Mouse (Mus musculus) lung, embryonic 14.5 days (tissue): ENCODE results near the gene Mapk3. TPM values are rescaled to one million over a fixed set of nuclear protein-coding genes. Genes with fewer than 3 reads are reported as not detected.

Experiments
- ATAC-seq: fragments of 200-750 bp; cut with Nextera tagmentation; 2 replicates; pipeline ENCODE4 v1.8.0; 2017; ENCODE audit warnings: mild to moderate bottlenecking, moderate TSS enrichment, moderate library complexity; ENCODE audit not compliant: insufficient read depth
- DNase-seq: peaks from one replicate; pipeline ENCODE4 v3.0.0-alpha.2; 2015
- H3K27ac ChIP-seq: fragments of 300-500 bp; sonication (generic); 2 replicates; pipeline ENCODE4 v1.5.1; 2014; ENCODE audit warnings: low read depth, mild to moderate bottlenecking, moderate library complexity
- H3K27me3 ChIP-seq: fragments of 300-500 bp; sonication (generic); 2 replicates; pipeline ENCODE4 v1.6.1; 2014; ENCODE audit warnings: low read length, control low read depth; ENCODE audit not compliant: insufficient read depth
- H3K36me3 ChIP-seq: fragments of 300-500 bp; sonication (generic); 2 replicates; pipeline ENCODE4 v1.6.1; 2014; ENCODE audit warnings: control low read depth; ENCODE audit not compliant: insufficient read depth
- H3K4me1 ChIP-seq: fragments of 300-500 bp; sonication (generic); 2 replicates; pipeline ENCODE4 v1.6.1; 2014; ENCODE audit warnings: antibody characterized with exemption, control low read depth; ENCODE audit not compliant: insufficient read depth
- H3K4me2 ChIP-seq: fragments of 300-500 bp; sonication (generic); 2 replicates; pipeline ENCODE4 v1.6.1; 2014; ENCODE audit warnings: mild to moderate bottlenecking
- H3K4me3 ChIP-seq: fragments of 300-500 bp; sonication (generic); 2 replicates; pipeline ENCODE4 v1.5.1; 2014; ENCODE audit warnings: low read depth, low read length
- H3K9ac ChIP-seq: fragments of 300-500 bp; sonication (generic); 2 replicates; pipeline ENCODE4 v1.6.1; 2014
- H3K9me3 ChIP-seq: fragments of 300-500 bp; sonication (generic); 2 replicates; pipeline ENCODE4 v1.6.1; 2016; ENCODE audit warnings: low read depth, low read length, control low read depth
- CTCF ChIP-seq: IDR thresholded peaks from 2 replicates; pipeline ENCODE4 v1.5.1; 2016; ENCODE audit warnings: antibody characterized with exemption, low read depth
- WGBS: fragments of 180-500 bp; shearing (Covaris S2); extraction: QIAGEN DNeasy Blood & Tissue Kit; methylation state at CpG from one replicate; pipeline ENCODE4 v1.1.7; 2014; 5-methylcytosine and 5-hydroxymethylcytosine counted together
- polyA plus RNA-seq: library from polyadenylated mRNA; unstranded; fragments of >200 nt; fragmentation: Nextera tagmentation; extraction: Ambion mirVana; gene quantifications from 2 replicates; pipeline ENCODE4 v1.2.1, GENCODE M21; 2014

The Mapk3 gene
- polyA plus RNA-seq, 1 experiment from 2014 or later, result 117 TPM

GRCm38 (mm10) chr7:126803181-126803580 is 43.8 kb downstream of the Mapk3 start:
- no peak overlapping the region for H3K9ac ChIP-seq
- DNase-seq (no peak), ATAC-seq (no peak)
- no peak for TF ChIP-seq CTCF
- H3K4me2 ChIP-seq, result no peak overlapping the region
- no peak overlapping the region for H3K4me3 ChIP-seq
- H3K27ac ChIP-seq, result no peak overlapping the region
- WGBS, result 82% methylated on average over 6 of the region's 6 CpGs
- peaks cover 16% of the 10 kb centered on the region; the same call in 1 of the 2 replicates for H3K36me3 ChIP-seq
- no peaks in the 10 kb centered on the region for H3K27me3 ChIP-seq
- H3K9me3 ChIP-seq, result no peaks in the 10 kb centered on the region
- peaks cover 12% of the 10 kb centered on the region for H3K4me1 ChIP-seq

GRCm38 (mm10) chr7:126803751-126804150 is 44.4 kb downstream of the Mapk3 start:
- Histone ChIP-seq H3K9me3 (no peaks in the 10 kb centered on the region), H3K36me3 (peaks cover 16% of the 10 kb centered on the region; the same call in 1 of the 2 replicates), H3K9ac (no peak overlapping the region), H3K4me1 (peaks cover 13% of the 10 kb centered on the region), H3K4me2 (no peak overlapping the region), H3K27me3 (no peaks in the 10 kb centered on the region), H3K27ac (no peak overlapping the region), H3K4me3 (no peak overlapping the region)
- TF ChIP-seq CTCF, result no peak
- DNase-seq (no peak), ATAC-seq (no peak)

GRCm38 (mm10) chr7:126806956-126807355 is 47.6 kb downstream of the Mapk3 start:
- no peaks in the 10 kb centered on the region for H3K9me3 ChIP-seq
- ATAC-seq (no peak), DNase-seq (peak; percentile 68)
- no peak overlapping the region for H3K4me3 ChIP-seq
- peaks cover 16% of the 10 kb centered on the region; the same call in 1 of the 2 replicates for H3K36me3 ChIP-seq
- 59% methylated on average over 6 of the region's 6 CpGs for WGBS
- no peak for TF ChIP-seq CTCF
- peaks cover 18% of the 10 kb centered on the region for H3K4me1 ChIP-seq
- peak overlapping the region; percentile 29 for H3K9ac ChIP-seq
- no peak overlapping the region for H3K27ac ChIP-seq
- no peaks in the 10 kb centered on the region for H3K27me3 ChIP-seq
- H3K4me2 ChIP-seq, result peak overlapping the region; percentile 10

GRCm38 (mm10) chr7:126807405-126807804 is 48.0 kb downstream of the Mapk3 start:
- Histone ChIP-seq H3K36me3 (peaks cover 16% of the 10 kb centered on the region; the same call in 1 of the 2 replicates), H3K27me3 (no peaks in the 10 kb centered on the region), H3K4me3 (peak overlapping the region; percentile 73), H3K9ac (peak overlapping the region; percentile 72), H3K4me2 (peak overlapping the region; percentile 92), H3K4me1 (peaks cover 18% of the 10 kb centered on the region), H3K9me3 (no peaks in the 10 kb centered on the region), H3K27ac (no peak overlapping the region)
- WGBS, result 54% methylated on average over 4 of the region's 4 CpGs
- ATAC-seq, result no peak
- TF ChIP-seq CTCF, result no peak
- DNase-seq, result no peak

- peak overlapping the region; percentile 83 for H3K27ac ChIP-seq
- peak overlapping the region; percentile 73 for H3K4me3 ChIP-seq
- no peaks in the 10 kb centered on the region for H3K9me3 ChIP-seq
- DNase-seq (peak; percentile 97), ATAC-seq (peak; percentile 96)
- H3K9ac ChIP-seq, result peak overlapping the region; percentile 72
- H3K4me2 ChIP-seq, result peak overlapping the region; percentile 92
- peaks cover 18% of the 10 kb centered on the region for H3K4me1 ChIP-seq
- under 1% methylated on average over 43 of the region's 43 CpGs for WGBS
- TF ChIP-seq CTCF, result peak; percentile 21; the same call in 1 of the 2 replicates
- H3K27me3 ChIP-seq, result no peaks in the 10 kb centered on the region
- peaks cover 11% of the 10 kb centered on the region; the same call in 1 of the 2 replicates for H3K36me3 ChIP-seq
Measured at GRCm38 (mm10) chr7:126808703-126809455, 49.5 kb downstream of the Mapk3 start.

- DNase-seq (no peak), ATAC-seq (no peak)
- Histone ChIP-seq H3K27ac (peak overlapping the region; percentile 83), H3K27me3 (no peaks in the 10 kb centered on the region), H3K9me3 (no peaks in the 10 kb centered on the region), H3K4me3 (peak overlapping the region; percentile 73; the same call in 1 of the 2 replicates), H3K4me1 (peaks cover 18% of the 10 kb centered on the region), H3K36me3 (peaks cover 7% of the 10 kb centered on the region; the same call in 1 of the 2 replicates), H3K4me2 (peak overlapping the region; percentile 92), H3K9ac (peak overlapping the region; percentile 72)
- WGBS, result 46% methylated on average over 5 of the region's 5 CpGs
- no peak for TF ChIP-seq CTCF
Measured at GRCm38 (mm10) chr7:126809723-126810369, 50.4 kb downstream of the Mapk3 start.

Other genes starting within 250 kb of the Mapk3 start
- 169 and 183 TPM in 2 replicates for gene Eif3c, start 193.2 kb upstream of the Mapk3 start, polyA plus RNA-seq
- gene Apobr, start 174.7 kb upstream of the Mapk3 start, polyA plus RNA-seq, result 0.32 and 0.54 TPM in 2 replicates
- 24.1 and 27.3 TPM in 2 replicates for gene Cln3, start 173.8 kb upstream of the Mapk3 start, polyA plus RNA-seq
- not detected in 2 replicates for gene Il27, start 164.7 kb upstream of the Mapk3 start, polyA plus RNA-seq
- gene Nupr1, start 128.7 kb upstream of the Mapk3 start, polyA plus RNA-seq, result 9.7 and 10.7 TPM in 2 replicates
- gene Sgf29, start 110.3 kb upstream of the Mapk3 start, polyA plus RNA-seq, result 49.5 and 61.3 TPM in 2 replicates
- 1.4 and 2.6 TPM in 2 replicates for gene Sult1a1, start 83.2 kb upstream of the Mapk3 start, polyA plus RNA-seq
- 123 and 126 TPM in 2 replicates for gene Bola2, start 64.2 kb upstream of the Mapk3 start, polyA plus RNA-seq
- gene Slx1b, start 63.8 kb upstream of the Mapk3 start, polyA plus RNA-seq, result 8.9 and 9.7 TPM in 2 replicates
- gene Coro1a, start 51.8 kb upstream of the Mapk3 start, polyA plus RNA-seq, result 29.2 and 29.3 TPM in 2 replicates
- gene Gdpd3, start 6.7 kb downstream of the Mapk3 start, polyA plus RNA-seq, result 3.3 and 3.4 TPM in 2 replicates
- gene Ypel3, start 17.4 kb downstream of the Mapk3 start, polyA plus RNA-seq, result 87.8 and 91.2 TPM in 2 replicates
- 0.28 TPM in 1 of 2 replicates, not detected in the other for gene Tbx6, start 21.9 kb downstream of the Mapk3 start, polyA plus RNA-seq
- gene Ppp4c, start 32.9 kb downstream of the Mapk3 start, polyA plus RNA-seq, result 278 and 300 TPM in 2 replicates
- 0.17 and 0.88 TPM in 2 replicates for gene Fam57b, start 38.1 kb downstream of the Mapk3 start, polyA plus RNA-seq
- not detected in 2 replicates for gene 4930451I11Rik, start 72.0 kb downstream of the Mapk3 start, polyA plus RNA-seq
- gene Doc2a, start 87.8 kb downstream of the Mapk3 start, polyA plus RNA-seq, result 0.33 and 0.80 TPM in 2 replicates
- gene Hirip3, start 102.4 kb downstream of the Mapk3 start, polyA plus RNA-seq, result 19.9 and 26.7 TPM in 2 replicates
- 92.9 and 99.7 TPM in 2 replicates for gene Ino80e, start 102.8 kb downstream of the Mapk3 start, polyA plus RNA-seq
- gene Taok2, start 125.1 kb downstream of the Mapk3 start, polyA plus RNA-seq, result 34.8 and 40.1 TPM in 2 replicates
- gene Tmem219, start 163.3 kb downstream of the Mapk3 start, polyA plus RNA-seq, result 26.7 and 31.5 TPM in 2 replicates
- 12.1 and 15.7 TPM in 2 replicates for gene Kctd13, start 169.3 kb downstream of the Mapk3 start, polyA plus RNA-seq
- gene Asphd1, start 190.0 kb downstream of the Mapk3 start, polyA plus RNA-seq, result 0.39 TPM in 1 of 2 replicates, not detected in the other
- gene Sez6l2, start 191.0 kb downstream of the Mapk3 start, polyA plus RNA-seq, result 0.68 and 1.1 TPM in 2 replicates
- 86.1 and 92.8 TPM in 2 replicates for gene Cdipt, start 216.3 kb downstream of the Mapk3 start, polyA plus RNA-seq
- gene Cdiptos, start 216.5 kb downstream of the Mapk3 start, polyA plus RNA-seq, result 1.5 TPM in 2 replicates